ENCODE assay signal across 25 mouse cellular contexts in genomic region chr19:43146820-43147219, GRCm38 (mm10).
DNase-seq lines count a peak whose midpoint lies in the region; ATAC-seq lines count a peak whose summit lies in the region.
"Had no signal": no experiment of that assay in that cellular context is flagged by ENCODE, and none has a peak within 500 bp of the region (broad histone marks: within the 10 kb centered on the region; RNA-seq: fewer than 3 reads in every experiment).

No protein-coding gene starts in this region.

- DNase-seq in limb, embryonic 10.5 days (ENCODE audit: low spot score) = no peak
- peak; percentile 9 for DNase-seq in forelimb bud, embryonic 11.5 days (ENCODE audit: low read depth, low spot score)
- DNase-seq in layer of hippocampus, adult 9-10 months (ENCODE audit: low spot score) = no peak
- DNase-seq in left cerebral cortex, postnatal 25 days (ENCODE audit: low spot score in 2 of 2) = no peak
- DNase-seq in lung, postnatal 25 days (ENCODE audit: low spot score) = no peak
- DNase-seq: adrenal gland, postnatal 10 days; adrenal gland, postnatal 36 days; B cell, adult 2 months; cerebellum, adult 18-20 months; cerebellum, adult 9-10 months; cerebellum, postnatal 14 days; gastrocnemius, adult 2 months; gastrocnemius, postnatal 14 days; heart, adult 11 months had no signal

- no peak for ATAC-seq in limb, embryonic 12.5 days (ENCODE audit: insufficient number of reproducible peaks, insufficient read depth, low FRiP score, low TSS enrichment, low read depth)
- ATAC-seq in embryonic facial prominence, embryonic 13.5 days (ENCODE audit: insufficient number of reproducible peaks, insufficient read depth, low FRiP score, low TSS enrichment, low read depth) = no peak
- ATAC-seq: forebrain, embryonic 15.5 days; Patski had no signal

- no peak overlapping the region for H3K4me3 ChIP-seq in limb, embryonic 12.5 days (replicated peaks)
- no peak overlapping the region for H3K4me3 ChIP-seq in limb, embryonic 10.5 days
- no peak overlapping the region for H3K4me3 ChIP-seq in embryonic facial prominence, embryonic 13.5 days
- H3K4me3 ChIP-seq: erythroblast, embryonic 14.5 days; forebrain, embryonic 12.5 days; forebrain, embryonic 15.5 days; gastrocnemius, adult 2 months; hindbrain, embryonic 12.5 days; hindbrain, embryonic 15.5 days had no signal

- 0 out of 2 replicates have a peak, but pooled peaks cover 3% of the 10 kb centered on the region for H3K27me3 ChIP-seq in limb, embryonic 12.5 days
- no peaks in the 10 kb centered on the region for H3K27me3 ChIP-seq in limb, embryonic 10.5 days (ENCODE audit: low read depth, poor library complexity, severe bottlenecking)
- H3K27me3 ChIP-seq in embryonic facial prominence, embryonic 13.5 days = no peaks in the 10 kb centered on the region
- H3K27me3 ChIP-seq: CH12.LX; forebrain, embryonic 12.5 days; forebrain, embryonic 15.5 days; hindbrain, embryonic 12.5 days; hindbrain, embryonic 15.5 days had no signal

- H3K9ac ChIP-seq in limb, embryonic 12.5 days (replicated peaks) = no peak overlapping the region
- no peak overlapping the region for H3K9ac ChIP-seq in embryonic facial prominence, embryonic 13.5 days
- H3K9ac ChIP-seq: forebrain, embryonic 12.5 days; forebrain, embryonic 15.5 days; hindbrain, embryonic 12.5 days; hindbrain, embryonic 15.5 days had no signal

- 31% methylated on average over 7 of the region's 7 CpGs for WGBS in limb, embryonic 12.5 days
- 75% methylated on average over 7 of the region's 7 CpGs for WGBS in limb, embryonic 10.5 days
- 12% methylated on average over 7 of the region's 7 CpGs for WGBS in embryonic facial prominence, embryonic 13.5 days

- intact Hi-C loops in left cerebral cortex, postnatal 25 days (cut with DNase I) = no loop called here

- peaks cover 5% of the 10 kb centered on the region; the same call in 1 of the 2 replicates for H3K4me1 ChIP-seq in limb, embryonic 12.5 days (replicated peaks)
- H3K4me1 ChIP-seq in limb, embryonic 10.5 days = peaks cover 4% of the 10 kb centered on the region; the same call in 1 of the 2 replicates
- peaks cover 37% of the 10 kb centered on the region for H3K4me1 ChIP-seq in embryonic facial prominence, embryonic 13.5 days
- H3K4me1 ChIP-seq: forebrain, embryonic 12.5 days; forebrain, embryonic 15.5 days; hindbrain, embryonic 12.5 days; hindbrain, embryonic 15.5 days had no signal

- H3K27ac ChIP-seq in limb, embryonic 12.5 days = peak overlapping the region; percentile 53; the same call in 1 of the 2 replicates
- H3K27ac ChIP-seq in limb, embryonic 10.5 days = no peak overlapping the region
- H3K27ac ChIP-seq in embryonic facial prominence, embryonic 13.5 days = peak overlapping the region; percentile 87
- H3K27ac ChIP-seq: forebrain, embryonic 12.5 days; forebrain, embryonic 15.5 days; gastrocnemius, adult 2 months; hindbrain, embryonic 12.5 days; hindbrain, embryonic 15.5 days had no signal

- H3K9me3 ChIP-seq in limb, embryonic 12.5 days = no peaks in the 10 kb centered on the region
- H3K9me3 ChIP-seq in limb, embryonic 10.5 days (replicated peaks) = no peaks in the 10 kb centered on the region
- H3K9me3 ChIP-seq in embryonic facial prominence, embryonic 13.5 days = no peaks in the 10 kb centered on the region
- H3K9me3 ChIP-seq: forebrain, embryonic 12.5 days; forebrain, embryonic 15.5 days; G1E; hindbrain, embryonic 12.5 days; hindbrain, embryonic 15.5 days had no signal

- no peak overlapping the region for H3K4me2 ChIP-seq in limb, embryonic 12.5 days
- peak overlapping the region; percentile 40 for H3K4me2 ChIP-seq in embryonic facial prominence, embryonic 13.5 days
- H3K4me2 ChIP-seq: forebrain, embryonic 12.5 days; forebrain, embryonic 15.5 days; heart, embryonic 11.5 days; hindbrain, embryonic 12.5 days; hindbrain, embryonic 15.5 days had no signal

- H3K36me3 ChIP-seq in limb, embryonic 12.5 days = no peaks in the 10 kb centered on the region
- no peaks in the 10 kb centered on the region for H3K36me3 ChIP-seq in limb, embryonic 10.5 days
- no peaks in the 10 kb centered on the region for H3K36me3 ChIP-seq in embryonic facial prominence, embryonic 13.5 days
- H3K36me3 ChIP-seq: forebrain, embryonic 12.5 days; forebrain, embryonic 15.5 days; G1E; hindbrain, embryonic 12.5 days; hindbrain, embryonic 15.5 days had no signal
